ENCODE assay signal across 8 mouse cellular contexts in the genomic region with DNA sequence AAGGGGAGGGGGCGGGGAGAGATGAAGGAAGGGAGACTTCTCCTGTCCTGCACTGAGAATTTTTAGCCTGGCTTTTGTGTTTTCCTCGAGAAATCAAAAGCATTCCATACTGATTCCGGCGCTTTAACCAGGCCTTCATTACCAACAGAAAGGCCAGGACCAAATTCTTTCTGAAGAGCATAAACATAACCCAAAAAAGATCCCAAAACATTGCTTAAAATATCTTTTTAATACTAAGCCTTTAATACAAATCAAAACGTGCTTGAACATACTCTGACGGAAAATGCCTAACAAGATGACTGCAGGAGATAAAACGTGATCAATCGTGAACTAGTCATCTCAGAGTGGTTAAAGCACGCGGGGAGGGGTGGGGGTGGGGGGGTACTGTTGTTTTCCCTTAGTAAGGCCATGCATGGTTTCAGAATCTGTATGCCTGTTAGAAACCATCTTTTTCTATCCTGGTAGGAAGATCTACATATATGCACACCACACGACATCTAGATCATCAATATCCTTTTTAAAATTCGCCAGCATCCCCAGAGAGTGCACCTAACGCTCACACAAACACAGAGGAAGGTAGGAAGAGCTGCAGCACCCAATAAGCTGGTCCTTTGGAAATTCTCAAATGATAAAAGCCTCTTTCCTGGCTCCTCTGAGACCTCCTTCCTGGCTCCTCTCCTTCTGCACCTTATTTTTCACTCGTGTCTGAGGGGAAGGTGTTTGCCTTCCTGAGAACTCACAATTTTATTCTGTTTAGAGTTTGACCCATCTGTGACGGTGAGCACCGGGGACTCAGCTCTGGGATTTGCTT. TPM values are rescaled to one million over a fixed set of nuclear protein-coding genes. Genes with fewer than 3 reads are reported as not detected.
DNase-seq lines count a peak whose midpoint lies in the region; ATAC-seq and TF ChIP-seq lines count a peak whose summit lies in the region.

No protein-coding gene starts in this region.

- H3K4me3 ChIP-seq in lung, embryonic 14.5 days (ENCODE audit: low read depth, low read length) = peak overlapping the region; percentile 51
- peak overlapping the region; percentile 68 for H3K4me3 ChIP-seq in embryonic facial prominence, embryonic 11.5 days (ENCODE audit: low read depth, low read length)
- H3K4me3 ChIP-seq in hindbrain, embryonic 14.5 days (replicated peaks; ENCODE audit: low read length) = peak overlapping the region; percentile 73
- peak overlapping the region; percentile 68 for H3K4me3 ChIP-seq in neural tube, embryonic 11.5 days (ENCODE audit: low read depth, low read length)
- H3K4me3 ChIP-seq in thymus, adult 2 months (ENCODE audit: control insufficient read depth, insufficient read depth, low read length) = no peak overlapping the region

- no peak for TF ChIP-seq CTCF in lung, embryonic 14.5 days (IDR thresholded peaks at IDR 0.05; ENCODE audit: low read depth)
- TF ChIP-seq CTCF in thymus, adult 2 months (IDR thresholded peaks at IDR 0.05; ENCODE audit: borderline replicate concordance, control insufficient read depth, extremely low read depth, insufficient read depth, low read length, poor library complexity) = no peak

- TF ChIP-seq POLR2A in thymus, adult 2 months (IDR thresholded peaks at IDR 0.05; ENCODE audit: control insufficient read depth, extremely low read depth, insufficient read depth, low read length, poor library complexity) = no peak

- H3K9ac ChIP-seq in lung, embryonic 14.5 days = 0 out of 2 replicates have a peak overlapping the region, but pooled peaks have one; percentile 60
- peak overlapping the region; percentile 97 for H3K9ac ChIP-seq in embryonic facial prominence, embryonic 11.5 days (replicated peaks; ENCODE audit: low read length)
- peak overlapping the region; percentile 95 for H3K9ac ChIP-seq in hindbrain, embryonic 14.5 days
- peak overlapping the region; percentile 93 for H3K9ac ChIP-seq in neural tube, embryonic 11.5 days (ENCODE audit: low read length)

- WGBS in lung, embryonic 14.5 days = 17% methylated on average over 16 of the region's 16 CpGs
- WGBS in embryonic facial prominence, embryonic 11.5 days = 10% methylated on average over 16 of the region's 16 CpGs
- WGBS in hindbrain, embryonic 14.5 days = 6% methylated on average over 16 of the region's 16 CpGs
- WGBS in neural tube, embryonic 11.5 days = 12% methylated on average over 16 of the region's 16 CpGs
- 41% methylated on average over 16 of the region's 16 CpGs for WGBS in thymus, adult 2 months

- H3K27ac ChIP-seq in lung, embryonic 14.5 days (ENCODE audit: low read depth) = no peak overlapping the region
- H3K27ac ChIP-seq in embryonic facial prominence, embryonic 11.5 days (replicated peaks; ENCODE audit: low read depth, low read length) = no peak overlapping the region
- H3K27ac ChIP-seq in hindbrain, embryonic 14.5 days = peak overlapping the region; percentile 98
- H3K27ac ChIP-seq in neural tube, embryonic 11.5 days (ENCODE audit: low read depth, low read length) = no peak overlapping the region
- no peak overlapping the region for H3K27ac ChIP-seq in thymus, adult 2 months (ENCODE audit: control insufficient read depth, insufficient read depth, low read length)

- ATAC-seq in lung, embryonic 14.5 days (ENCODE audit: insufficient read depth) = no peak
- ATAC-seq in embryonic facial prominence, embryonic 11.5 days (replicated peaks; ENCODE audit: insufficient number of reproducible peaks, low FRiP score, low TSS enrichment, low read depth) = no peak
- peak; percentile 10; the same call in 1 of the 2 replicates for ATAC-seq in hindbrain, embryonic 14.5 days (ENCODE audit: low FRiP score)
- ATAC-seq in neural tube, embryonic 11.5 days (ENCODE audit: insufficient read depth, low FRiP score, low TSS enrichment) = no peak
- no peak for ATAC-seq in erythroid progenitor cell, adult 5-6 weeks (replicated peaks; ENCODE audit: low FRiP score, poor library complexity, severe bottlenecking)

- H3K4me1 ChIP-seq in lung, embryonic 14.5 days (ENCODE audit: insufficient read depth) = no peaks in the 10 kb centered on the region
- no peaks in the 10 kb centered on the region for H3K4me1 ChIP-seq in embryonic facial prominence, embryonic 11.5 days (ENCODE audit: control insufficient read depth, insufficient read depth, low read length)
- H3K4me1 ChIP-seq in hindbrain, embryonic 14.5 days (replicated peaks; ENCODE audit: control insufficient read depth, insufficient read depth, low read length) = peaks cover 20% of the 10 kb centered on the region
- 0 out of 2 replicates have a peak, but pooled peaks cover 2% of the 10 kb centered on the region for H3K4me1 ChIP-seq in neural tube, embryonic 11.5 days (ENCODE audit: control insufficient read depth, insufficient read depth, low read length)
- H3K4me1 ChIP-seq in thymus, adult 2 months (replicated peaks; ENCODE audit: control insufficient read depth, insufficient read depth, low read length) = no peaks in the 10 kb centered on the region

- peaks cover 7% of the 10 kb centered on the region; the same call in 1 of the 2 replicates for H3K27me3 ChIP-seq in lung, embryonic 14.5 days (ENCODE audit: insufficient read depth, low read length)
- H3K27me3 ChIP-seq in embryonic facial prominence, embryonic 11.5 days (ENCODE audit: control insufficient read depth, insufficient read depth, low read length) = no peaks in the 10 kb centered on the region
- no peaks in the 10 kb centered on the region for H3K27me3 ChIP-seq in hindbrain, embryonic 14.5 days (ENCODE audit: control insufficient read depth, insufficient read depth, low read length)
- H3K27me3 ChIP-seq in neural tube, embryonic 11.5 days (ENCODE audit: control insufficient read depth, insufficient read depth, low read length) = no peaks in the 10 kb centered on the region
- no peaks in the 10 kb centered on the region; the same call in 1 of the 2 replicates for H3K27me3 ChIP-seq in thymus, adult 2 months (ENCODE audit: control insufficient read depth, insufficient read depth, low read length)

- H3K9me3 ChIP-seq in lung, embryonic 14.5 days (ENCODE audit: low read depth, low read length) = no peaks in the 10 kb centered on the region
- H3K9me3 ChIP-seq in embryonic facial prominence, embryonic 11.5 days (replicated peaks; ENCODE audit: control insufficient read depth, low read length) = no peaks in the 10 kb centered on the region
- no peaks in the 10 kb centered on the region for H3K9me3 ChIP-seq in hindbrain, embryonic 14.5 days (ENCODE audit: control insufficient read depth, low read length)
- no peaks in the 10 kb centered on the region for H3K9me3 ChIP-seq in neural tube, embryonic 11.5 days (ENCODE audit: control insufficient read depth, low read length)

- peak overlapping the region; percentile 90 for H3K4me2 ChIP-seq in lung, embryonic 14.5 days
- H3K4me2 ChIP-seq in embryonic facial prominence, embryonic 11.5 days (ENCODE audit: low read depth, low read length) = peak overlapping the region; percentile 87
- peak overlapping the region; percentile 53 for H3K4me2 ChIP-seq in hindbrain, embryonic 14.5 days (replicated peaks)
- peak overlapping the region; percentile 49 for H3K4me2 ChIP-seq in neural tube, embryonic 11.5 days (ENCODE audit: low read depth)

- H3K36me3 ChIP-seq in lung, embryonic 14.5 days (ENCODE audit: insufficient read depth) = no peaks in the 10 kb centered on the region
- no peaks in the 10 kb centered on the region for H3K36me3 ChIP-seq in embryonic facial prominence, embryonic 11.5 days (replicated peaks; ENCODE audit: control insufficient read depth, insufficient read depth, low read depth, low read length)
- no peaks in the 10 kb centered on the region for H3K36me3 ChIP-seq in hindbrain, embryonic 14.5 days (replicated peaks; ENCODE audit: control insufficient read depth, insufficient read depth)
- no peaks in the 10 kb centered on the region for H3K36me3 ChIP-seq in neural tube, embryonic 11.5 days (ENCODE audit: control insufficient read depth, insufficient read depth, low read length)
- H3K36me3 ChIP-seq in thymus, adult 2 months (ENCODE audit: control insufficient read depth, insufficient read depth, low read length) = no peaks in the 10 kb centered on the region

- no peak for DNase-seq in lung, embryonic 14.5 days
- no peak for DNase-seq in lung, adult 18-20 months
- no peak for DNase-seq in embryonic facial prominence, embryonic 11.5 days (ENCODE audit: low spot score)
- DNase-seq in hindbrain, embryonic 14.5 days (ENCODE audit: low spot score) = peak; percentile 53
- DNase-seq in neural tube, embryonic 11.5 days (ENCODE audit: low spot score) = no peak
- no peak for DNase-seq in thymus, adult 2 months
- no peak for DNase-seq in gastrocnemius, postnatal 10 days

RNA-seq across cellular contexts. Expression of a gene that starts 1.1 kb away (rescaled TPM):
- polyA plus RNA-seq in lung, embryonic 14.5 days (2014; fragmentation: Nextera tagmentation; extraction: Ambion mirVana) = 30.6 and 36.9 TPM in 2 replicates
- 165 and 175 TPM in 2 replicates for polyA plus RNA-seq in embryonic facial prominence, embryonic 11.5 days (2014; fragmentation: Nextera tagmentation; extraction: Ambion mirVana)
- polyA plus RNA-seq in hindbrain, embryonic 14.5 days (2014; fragmentation: Nextera tagmentation; extraction: Ambion mirVana) = 752 and 837 TPM in 2 replicates
- polyA plus RNA-seq in neural tube, embryonic 11.5 days (2014; fragmentation: Nextera tagmentation; extraction: Ambion mirVana) = 249 and 271 TPM in 2 replicates
- polyA plus RNA-seq in thymus, adult 2 months (2012; rRNA removed) = 8.3 and 9.8 TPM in 2 replicates
- not detected in 2 replicates for total RNA-seq in erythroid progenitor cell, adult 5-6 weeks (2015; ENCODE audit: low replicate concordance)
- total RNA-seq in erythroid progenitor cell, adult 5-6 weeks (2017; ENCODE audit: low replicate concordance) = not detected in 2 replicates
- 100 to 1,000 TPM; 117 to 150 TPM for total RNA-seq in gastrocnemius, postnatal 10 days (2021)

RNA-seq across cellular contexts. Expression of a gene that starts 41.8 kb away (rescaled TPM):
- 76.5 and 93.3 TPM in 2 replicates for polyA plus RNA-seq in lung, embryonic 14.5 days (2014; fragmentation: Nextera tagmentation; extraction: Ambion mirVana)
- 154 and 161 TPM in 2 replicates for polyA plus RNA-seq in embryonic facial prominence, embryonic 11.5 days (2014; fragmentation: Nextera tagmentation; extraction: Ambion mirVana)
- 180 and 213 TPM in 2 replicates for polyA plus RNA-seq in hindbrain, embryonic 14.5 days (2014; fragmentation: Nextera tagmentation; extraction: Ambion mirVana)
- 186 and 195 TPM in 2 replicates for polyA plus RNA-seq in neural tube, embryonic 11.5 days (2014; fragmentation: Nextera tagmentation; extraction: Ambion mirVana)
- polyA plus RNA-seq in thymus, adult 2 months (2012; rRNA removed) = 7.2 and 9.7 TPM in 2 replicates
- 19.3 and 24.1 TPM in 2 replicates for total RNA-seq in erythroid progenitor cell, adult 5-6 weeks (2015; ENCODE audit: low replicate concordance)
- 7.9 and 9.0 TPM in 2 replicates for total RNA-seq in erythroid progenitor cell, adult 5-6 weeks (2017; ENCODE audit: low replicate concordance)
- total RNA-seq in gastrocnemius, postnatal 10 days (2021) = 1 to 10 TPM; 8.9 to 9.6 TPM
